Mouse (Mus musculus) midbrain, postnatal 0 days (tissue): Measurements from ENCODE around the gene Sf3b5. TPM values are rescaled to one million over a fixed set of nuclear protein-coding genes. Genes with fewer than 3 reads are reported as not detected.

Experiments used
- ATAC-seq: fragments of 200-750 bp; cut with Nextera tagmentation; 2 replicates; pipeline ENCODE4 v1.8.0; 2017; ENCODE audit warnings: moderate number of reproducible peaks, mild to moderate bottlenecking, moderate TSS enrichment, moderate library complexity; ENCODE audit not compliant: low FRiP score
- DNase-seq: peaks from one replicate; pipeline ENCODE4 v3.0.0-alpha.2; 2015; ENCODE audit warnings: low spot score
- H3K27ac ChIP-seq: fragments of 300-500 bp; sonication (generic); 2 replicates; pipeline ENCODE4 v1.5.1; 2014; ENCODE audit warnings: low read depth, mild to moderate bottlenecking, low read length, mixed read lengths
- H3K27me3 ChIP-seq: fragments of 300-500 bp; sonication (generic); 2 replicates; pipeline ENCODE4 v1.6.1; 2014; ENCODE audit warnings: low read length, control low read depth, mixed read lengths; ENCODE audit not compliant: insufficient read depth
- H3K36me3 ChIP-seq: fragments of 300-500 bp; sonication (generic); 2 replicates; pipeline ENCODE4 v1.6.1; 2014; ENCODE audit warnings: low read length, control low read depth, mixed read lengths; ENCODE audit not compliant: insufficient read depth
- H3K4me1 ChIP-seq: fragments of 300-500 bp; sonication (generic); 2 replicates; pipeline ENCODE4 v1.6.1; 2014; ENCODE audit warnings: mild to moderate bottlenecking, control low read depth, antibody characterized with exemption, low read length, mixed read lengths; ENCODE audit not compliant: insufficient read depth
- H3K4me2 ChIP-seq: fragments of 300-500 bp; sonication (generic); 2 replicates; pipeline ENCODE4 v1.6.1; 2014; ENCODE audit warnings: low read depth, mild to moderate bottlenecking, low read length, mixed read lengths; ENCODE audit not compliant: poor library complexity, severe bottlenecking
- H3K4me3 ChIP-seq: fragments of 300-500 bp; sonication (generic); 2 replicates; pipeline ENCODE4 v1.5.1; 2014; ENCODE audit warnings: low read depth, mild to moderate bottlenecking, low read length, moderate library complexity
- H3K9ac ChIP-seq: fragments of 300-500 bp; sonication (generic); replicated peaks from 2 replicates; pipeline ENCODE4 v1.6.1; 2014; ENCODE audit warnings: mild to moderate bottlenecking, low read length, moderate library complexity, mixed read lengths; ENCODE audit not compliant: poor library complexity, severe bottlenecking
- H3K9me3 ChIP-seq: fragments of 300-500 bp; sonication (generic); 2 replicates; pipeline ENCODE4 v1.6.1; 2016; ENCODE audit warnings: low read length, control low read depth
- CTCF ChIP-seq: IDR thresholded peaks from 2 replicates; pipeline ENCODE4 v1.5.1; 2016; ENCODE audit warnings: antibody characterized with exemption, mild to moderate bottlenecking
- WGBS: fragments of 180-500 bp; shearing (Covaris S2); extraction: QIAGEN DNeasy Blood & Tissue Kit; methylation state at CpG from one replicate; pipeline ENCODE4 v1.1.7; 2014; 5-methylcytosine and 5-hydroxymethylcytosine counted together
- polyA plus RNA-seq: library from polyadenylated mRNA; unstranded; fragments of >200 nt; fragmentation: Nextera tagmentation; extraction: Ambion mirVana; gene quantifications from 2 replicates; pipeline ENCODE4 v1.2.1, GENCODE M21; 2015
- total RNA-seq: library from RNA; depleted of rRNA; stranded (reverse); fragments of >200 nt; gene quantifications from 2 replicates; pipeline ENCODE4 v1.2.3, GENCODE M21; 2014; rRNA removed

The Sf3b5 gene
- total RNA-seq (18.4 and 24.8 TPM in 2 replicates), polyA plus RNA-seq (24.2 and 24.8 TPM in 2 replicates)

- Histone ChIP-seq H3K9me3 (no peaks in the 10 kb centered on the region), H3K4me3 (no peak within 1 kb of the TSS), H3K36me3 (no peaks in the 10 kb centered on the region), H3K27ac (no peak within 1 kb of the TSS), H3K4me2 (no peak within 1 kb of the TSS), H3K4me1 (peaks cover 6% of the 10 kb centered on the region), H3K9ac (no peak within 1 kb of the TSS), H3K27me3 (no peaks in the 10 kb centered on the region)
- TF ChIP-seq CTCF: no peak
- ATAC-seq (no peak), DNase-seq (no peak)
- 92% methylated on average over 3 of the region's 3 CpGs for WGBS
These were observed at the start of gene Sf3b5 for GRCm38 (mm10) chr10:13005043-13005442. Gene Sf3b5 (plus strand): TSS chr10:13005343.

DNA sequence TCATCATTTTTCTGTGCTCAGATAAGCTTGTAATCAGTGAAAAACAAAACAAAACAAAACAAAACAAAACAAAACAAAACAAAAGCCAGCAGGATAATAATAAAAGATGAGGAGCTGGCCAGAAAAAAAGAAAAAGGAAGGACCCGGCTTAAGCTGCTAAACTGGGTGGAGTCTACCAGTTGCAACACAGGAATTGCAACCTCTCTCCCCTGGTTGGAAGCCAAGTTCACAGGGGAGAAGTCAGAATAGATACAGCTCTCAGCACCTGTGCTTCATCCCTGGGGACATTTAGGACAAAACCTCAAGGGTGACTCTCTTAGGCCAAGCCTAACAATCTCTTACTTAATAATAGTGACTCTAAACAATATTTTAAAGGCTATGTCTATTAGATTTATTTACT, 49.3 kb upstream of the Sf3b5 start:
- Histone ChIP-seq H3K27ac (no peak overlapping the region), H3K4me3 (no peak overlapping the region), H3K4me1 (no peaks in the 10 kb centered on the region), H3K36me3 (no peaks in the 10 kb centered on the region), H3K4me2 (no peak overlapping the region), H3K27me3 (no peaks in the 10 kb centered on the region), H3K9ac (no peak overlapping the region), H3K9me3 (no peaks in the 10 kb centered on the region)
- WGBS: 61% methylated on average over 1 of the region's 1 CpGs
- DNase-seq: no peak
- no peak for ATAC-seq
- TF ChIP-seq CTCF: no peak

GRCm38 (mm10) chr10:12957271-12957670, 47.9 kb upstream of the Sf3b5 start:
- no peak for DNase-seq
- 83% methylated on average over 4 of the region's 4 CpGs for WGBS
- no peak for TF ChIP-seq CTCF
- no peak overlapping the region for H3K9ac ChIP-seq
- no peaks in the 10 kb centered on the region for H3K36me3 ChIP-seq
- no peak overlapping the region for H3K27ac ChIP-seq
- H3K9me3 ChIP-seq: no peaks in the 10 kb centered on the region
- H3K4me2 ChIP-seq: no peak overlapping the region
- no peak overlapping the region for H3K4me3 ChIP-seq
- H3K4me1 ChIP-seq: no peaks in the 10 kb centered on the region
- H3K27me3 ChIP-seq: no peaks in the 10 kb centered on the region; the same call in 1 of the 2 replicates
- no peak for ATAC-seq

DNA sequence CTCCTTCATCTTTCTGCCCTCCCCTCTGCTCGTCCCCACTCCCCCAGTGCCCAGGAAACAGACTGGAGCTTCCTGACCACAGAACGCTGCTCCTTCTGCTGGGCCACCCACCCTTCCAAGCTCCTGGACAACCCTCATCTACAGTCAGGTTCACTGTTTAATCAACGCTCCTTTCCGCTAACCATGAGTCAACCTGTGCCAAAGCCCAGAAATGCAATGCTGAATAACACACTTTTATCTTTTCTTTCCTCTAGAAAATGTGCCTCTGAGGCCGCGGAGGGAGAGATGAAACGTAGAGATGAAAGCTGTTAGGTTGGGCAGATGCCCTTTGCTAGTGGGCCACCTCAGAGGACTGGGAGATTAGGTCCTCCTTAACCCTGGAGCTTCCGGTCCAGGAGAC, 43.6 kb upstream of the Sf3b5 start:
- no peaks in the 10 kb centered on the region for H3K36me3 ChIP-seq
- no peaks in the 10 kb centered on the region for H3K9me3 ChIP-seq
- H3K4me3 ChIP-seq: no peak overlapping the region
- H3K27ac ChIP-seq: no peak overlapping the region
- no peaks in the 10 kb centered on the region; the same call in 1 of the 2 replicates for H3K4me1 ChIP-seq
- ATAC-seq: no peak
- H3K9ac ChIP-seq: no peak overlapping the region
- DNase-seq: no peak
- TF ChIP-seq CTCF: no peak
- peaks cover 4% of the 10 kb centered on the region; the same call in 1 of the 2 replicates for H3K27me3 ChIP-seq
- H3K4me2 ChIP-seq: no peak overlapping the region
- WGBS: 88% methylated on average over 8 of the region's 8 CpGs

DNA sequence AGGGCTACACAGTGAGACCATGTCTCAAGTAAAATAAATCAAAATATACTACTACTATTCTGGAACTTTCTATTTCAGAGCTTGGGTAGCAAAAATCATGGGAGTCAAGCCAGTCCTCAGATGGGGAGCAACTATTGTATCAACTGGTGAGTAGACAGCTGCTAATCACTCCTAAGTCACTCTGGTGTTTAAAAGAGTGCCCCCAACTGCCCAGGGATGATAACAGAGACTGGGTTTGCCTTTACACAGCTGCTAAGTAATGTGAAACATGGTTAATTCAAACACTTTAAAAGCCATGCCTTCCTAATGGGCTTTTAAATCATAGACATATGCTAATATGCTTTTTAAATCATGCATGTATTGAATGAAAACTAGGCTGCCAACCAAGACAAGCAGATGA, 42.9 kb upstream of the Sf3b5 start:
- H3K36me3 ChIP-seq: no peaks in the 10 kb centered on the region
- no peak overlapping the region for H3K27ac ChIP-seq
- DNase-seq: no peak
- no peaks in the 10 kb centered on the region for H3K9me3 ChIP-seq
- peaks cover 4% of the 10 kb centered on the region; the same call in 1 of the 2 replicates for H3K27me3 ChIP-seq
- H3K4me2 ChIP-seq: no peak overlapping the region
- no peak overlapping the region for H3K4me3 ChIP-seq
- H3K9ac ChIP-seq: no peak overlapping the region
- no peak for ATAC-seq
- H3K4me1 ChIP-seq: no peaks in the 10 kb centered on the region; the same call in 1 of the 2 replicates
- no peak for TF ChIP-seq CTCF

DNA sequence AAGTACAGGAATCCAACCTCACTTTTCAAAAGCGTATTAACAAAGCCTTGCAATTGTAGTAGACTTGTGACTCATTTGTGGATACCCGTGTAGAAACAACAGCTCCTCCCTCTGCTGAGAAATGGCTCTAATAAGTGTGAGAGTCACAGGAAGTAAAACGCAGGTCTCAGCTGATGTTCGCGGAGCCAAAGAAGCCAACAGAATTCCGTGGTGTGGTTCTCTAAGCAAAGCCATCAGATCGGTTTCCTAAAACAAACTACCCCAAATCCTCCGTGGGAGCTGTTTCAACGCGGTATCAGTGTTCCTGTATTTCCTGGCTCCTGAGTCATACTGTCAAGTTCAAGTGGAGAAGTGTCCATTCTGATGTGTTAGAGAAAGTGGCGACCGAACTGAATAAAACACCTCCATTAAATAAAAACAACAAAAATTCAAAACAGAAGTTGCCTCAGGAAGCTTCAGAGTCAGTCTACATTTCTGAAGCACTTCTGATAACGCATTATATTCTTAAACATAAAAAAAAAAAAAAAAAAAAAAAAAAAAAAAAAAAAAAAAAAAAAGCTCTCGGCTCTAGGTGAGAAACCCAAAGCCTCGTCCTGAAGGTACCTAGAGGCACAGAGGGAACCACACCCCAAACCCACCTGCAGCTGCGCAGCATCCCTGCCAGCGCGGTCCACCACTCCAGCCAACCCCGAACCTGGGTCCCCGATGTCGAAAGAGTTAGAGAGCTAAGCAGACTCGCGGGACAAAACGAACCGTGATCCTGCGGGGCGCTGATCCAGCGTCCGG, 41.6 kb upstream of the Sf3b5 start:
- Histone ChIP-seq H3K27me3 (peaks cover 4% of the 10 kb centered on the region; the same call in 1 of the 2 replicates), H3K4me2 (peak overlapping the region; percentile 99), H3K4me1 (no peaks in the 10 kb centered on the region; the same call in 1 of the 2 replicates), H3K9me3 (no peaks in the 10 kb centered on the region), H3K27ac (no peak overlapping the region), H3K36me3 (no peaks in the 10 kb centered on the region), H3K4me3 (peak overlapping the region; percentile 84), H3K9ac (peak overlapping the region; percentile 46; the same call in 1 of the 2 replicates)
- DNase-seq (peak; percentile 18), ATAC-seq (peak; percentile 55; the same call in 1 of the 2 replicates)
- WGBS: 6% methylated on average over 29 of the region's 29 CpGs
- no peak for TF ChIP-seq CTCF
